Mouse (Mus musculus) MEL (cell line): ENCODE results near the gene Atp5e. TPM values are rescaled to one million over a fixed set of nuclear protein-coding genes. Genes with fewer than 3 reads are reported as not detected.

Source experiments
- DNase-seq: peaks from one replicate; pipeline ENCODE4 v3.0.0; 2011; ENCODE audit warnings: low read depth, low spot score
- H3K27ac ChIP-seq: 2 replicates; pipeline ENCODE4 v1.5.1; 2012; ENCODE audit warnings: low read depth, mild to moderate bottlenecking, control low read depth, low read length, moderate library complexity; ENCODE audit not compliant: control insufficient read depth
- H3K27me3 ChIP-seq, 2 experiments: fragments of 150-350 bp in 1 of 2; sonication (generic) in 1 of 2; 2 replicates each; pipeline ENCODE4 v1.6.1; 2012; ENCODE audit warnings: low read length in 2 of 2, mild to moderate bottlenecking in 2 of 2, improper control_type of control experiment in 1 of 2, moderate library complexity in 1 of 2; ENCODE audit not compliant: insufficient read depth in 2 of 2, control insufficient read depth in 1 of 2
- H3K36me3 ChIP-seq, 2 experiments: 2 replicates each; pipeline ENCODE4 v1.6.1; 2012 to 2014; ENCODE audit warnings: low read length in 2 of 2, improper control_type of control experiment in 1 of 2, inconsistent platforms in 1 of 2, mild to moderate bottlenecking in 1 of 2; ENCODE audit not compliant: insufficient read depth in 2 of 2, control insufficient read depth in 1 of 2
- H3K4me1 ChIP-seq, 2 experiments: fragments of 150-350 bp in 1 of 2; sonication (generic) in 1 of 2; 2 replicates each; pipeline ENCODE4 v1.6.1; 2012; ENCODE audit warnings: low read length in 2 of 2, improper control_type of control experiment in 1 of 2, mild to moderate bottlenecking in 1 of 2; ENCODE audit not compliant: insufficient read depth in 2 of 2, control insufficient read depth in 1 of 2
- H3K4me3 ChIP-seq, 2 experiments: fragments of 150-350 bp in 1 of 2; sonication (generic) in 1 of 2; 2 replicates each; pipeline ENCODE4 v1.5.1; 2012; ENCODE audit warnings: low read depth in 2 of 2, low read length in 2 of 2, mild to moderate bottlenecking in 2 of 2, moderate library complexity in 2 of 2, control low read depth in 1 of 2, improper control_type of control experiment in 1 of 2; ENCODE audit not compliant: control insufficient read depth in 1 of 2, insufficient read depth in 1 of 2
- H3K79me2 ChIP-seq: 2 replicates; pipeline ENCODE4 v1.6.1; 2012; ENCODE audit warnings: mild to moderate bottlenecking, low read length, moderate library complexity; ENCODE audit not compliant: control insufficient read depth, poor library complexity, insufficient read depth
- H3K9ac ChIP-seq: 2 replicates; pipeline ENCODE4 v1.6.1; 2012; ENCODE audit warnings: low read depth, mild to moderate bottlenecking, control low read depth, low read length, moderate library complexity; ENCODE audit not compliant: control insufficient read depth, poor library complexity, severe bottlenecking
- H3K9me3 ChIP-seq: fragments of 150-350 bp; sonication (generic); replicated peaks from 2 replicates; pipeline ENCODE4 v1.6.1; 2012; ENCODE audit warnings: mild to moderate bottlenecking, low read length, improper control_type of control experiment, moderate library complexity; ENCODE audit not compliant: insufficient read depth
- CHD1 ChIP-seq: IDR thresholded peaks from 2 replicates; pipeline ENCODE4 v1.6.1; 2012; ENCODE audit warnings: low read depth, mild to moderate bottlenecking, inconsistent platforms, low read length, improper control_type of control experiment
- CHD2 ChIP-seq: IDR thresholded peaks from 2 replicates; pipeline ENCODE4 v1.6.1; 2011; ENCODE audit warnings: low read length, improper control_type of control experiment
- CTCF ChIP-seq, 3 experiments: IDR thresholded peaks in 2 of 3; conservative IDR thresholded peaks in 1 of 3; 2 replicates each; pipeline ENCODE4 v1.5.1; 2011 to 2012; ENCODE audit warnings: low read length in 3 of 3, low read depth in 2 of 3, mild to moderate bottlenecking in 2 of 3, improper control_type of control experiment in 1 of 3, inconsistent platforms in 1 of 3, mixed read lengths in 1 of 3, moderate library complexity in 1 of 3; ENCODE audit not compliant: control insufficient read depth in 1 of 3, insufficient read depth in 1 of 3, poor library complexity in 1 of 3, severe bottlenecking in 1 of 3
- E2F4 ChIP-seq: IDR thresholded peaks from 2 replicates; pipeline ENCODE4 v1.6.1; 2011; ENCODE audit warnings: low read depth, low read length, improper control_type of control experiment, borderline replicate concordance
- ELF1 ChIP-seq: IDR thresholded peaks from 2 replicates; pipeline ENCODE4 v1.6.1; 2014; ENCODE audit warnings: low read depth, mild to moderate bottlenecking, inconsistent platforms, low read length, improper control_type of control experiment, moderate library complexity
- EP300 ChIP-seq, 2 experiments: IDR thresholded peaks; 2 replicates each; pipeline ENCODE4 v1.6.1; 2011; ENCODE audit warnings: improper control_type of control experiment in 2 of 2, low read length in 2 of 2, low read depth in 1 of 2, mild to moderate bottlenecking in 1 of 2
- GATA1 ChIP-seq: IDR thresholded peaks from 2 replicates; pipeline ENCODE4 v1.6.1; 2011; ENCODE audit warnings: low read depth, low read length, improper control_type of control experiment
- HCFC1 ChIP-seq: IDR thresholded peaks from 2 replicates; pipeline ENCODE4 v1.6.1; 2012; ENCODE audit warnings: low read depth, mild to moderate bottlenecking, inconsistent platforms, low read length, improper control_type of control experiment, moderate library complexity
- JUND ChIP-seq: IDR thresholded peaks from 2 replicates; pipeline ENCODE4 v1.6.1; 2011; ENCODE audit warnings: low read depth, mild to moderate bottlenecking, improper control_type of control experiment, low read length
- KAT2A ChIP-seq: conservative IDR thresholded peaks from 2 replicates; pipeline ENCODE4 v1.6.1; 2012; ENCODE audit warnings: low read depth, low read length, improper control_type of control experiment, inconsistent platforms
- MAFK ChIP-seq: IDR thresholded peaks from 2 replicates; pipeline ENCODE4 v1.6.1; 2011; ENCODE audit warnings: low read depth, mild to moderate bottlenecking, low read length, improper control_type of control experiment, borderline replicate concordance
- MAX ChIP-seq: IDR thresholded peaks from 2 replicates; pipeline ENCODE4 v1.6.1; 2011; ENCODE audit warnings: low read length, improper control_type of control experiment
- MAZ ChIP-seq: IDR thresholded peaks from 2 replicates; pipeline ENCODE4 v1.6.1; 2012; ENCODE audit warnings: low read depth, mild to moderate bottlenecking, inconsistent platforms, low read length, improper control_type of control experiment
- MXI1 ChIP-seq: IDR thresholded peaks from 2 replicates; pipeline ENCODE4 v1.6.1; 2011; ENCODE audit warnings: mild to moderate bottlenecking, low read depth, low read length, improper control_type of control experiment
- MYB ChIP-seq: IDR thresholded peaks from 2 replicates; pipeline ENCODE4 v1.6.1; 2011; ENCODE audit warnings: mild to moderate bottlenecking, low read depth, low read length, improper control_type of control experiment
- MYC ChIP-seq: IDR thresholded peaks from 2 replicates; pipeline ENCODE4 v1.6.1; 2011; ENCODE audit warnings: low read depth, mild to moderate bottlenecking, low read length, improper control_type of control experiment, moderate library complexity
- NELFE ChIP-seq: IDR thresholded peaks from 2 replicates; pipeline ENCODE4 v1.6.1; 2011; ENCODE audit warnings: low read depth, low read length, improper control_type of control experiment
- POLR2A ChIP-seq, 2 experiments: IDR thresholded peaks; 2 replicates each; pipeline ENCODE4 v1.6.1; 2011 to 2012; ENCODE audit warnings: low read length in 2 of 2, mild to moderate bottlenecking in 2 of 2, control low read depth in 1 of 2, improper control_type of control experiment in 1 of 2, low read depth in 1 of 2, moderate library complexity in 1 of 2; ENCODE audit not compliant: control insufficient read depth in 1 of 2, insufficient read depth in 1 of 2, poor library complexity in 1 of 2
- POLR2AphosphoS2 ChIP-seq: IDR thresholded peaks from 2 replicates; pipeline ENCODE4 v1.6.1; 2011; ENCODE audit warnings: low read length, improper control_type of control experiment
- POLR2AphosphoS5 ChIP-seq: IDR thresholded peaks from 2 replicates; pipeline ENCODE4 v1.6.1; 2012; ENCODE audit warnings: low read depth, borderline replicate concordance, mild to moderate bottlenecking, inconsistent platforms, low read length, moderate library complexity, mixed read lengths
- RAD21 ChIP-seq: IDR thresholded peaks from 2 replicates; pipeline ENCODE4 v1.6.1; 2011; ENCODE audit warnings: mild to moderate bottlenecking, low read depth, low read length, improper control_type of control experiment
- RCOR1 ChIP-seq: IDR thresholded peaks from 2 replicates; pipeline ENCODE4 v1.6.1; 2012; ENCODE audit warnings: low read depth, mild to moderate bottlenecking, inconsistent platforms, low read length, improper control_type of control experiment
- SIN3A ChIP-seq: IDR thresholded peaks from 2 replicates; pipeline ENCODE4 v1.6.1; 2012; ENCODE audit warnings: low read length, improper control_type of control experiment, inconsistent platforms
- TBP ChIP-seq: IDR thresholded peaks from 2 replicates; pipeline ENCODE4 v1.8.0; 2011; ENCODE audit warnings: low read depth, low read length, improper control_type of control experiment
- TCF12 ChIP-seq: IDR thresholded peaks from 2 replicates; pipeline ENCODE4 v1.6.1; 2014; ENCODE audit warnings: low read depth, mild to moderate bottlenecking, inconsistent platforms, low read length, improper control_type of control experiment, moderate library complexity
- UBTF ChIP-seq: IDR thresholded peaks from 2 replicates; pipeline ENCODE4 v1.6.1; 2012; ENCODE audit warnings: low read depth, mild to moderate bottlenecking, inconsistent platforms, low read length, improper control_type of control experiment, moderate library complexity, borderline replicate concordance; ENCODE audit not compliant: insufficient read depth
- ZNF384 ChIP-seq: IDR thresholded peaks from 2 replicates; pipeline ENCODE4 v1.6.1; 2012; ENCODE audit warnings: low read depth, mild to moderate bottlenecking, inconsistent platforms, low read length, improper control_type of control experiment
- polyA plus RNA-seq, 2 experiments: library from polyadenylated mRNA; stranded (reverse) in 1 of 2; unstranded in 1 of 2; fragments of >175 nt in 1 of 2; fragments of >200 nt in 1 of 2; gene quantifications; 2 replicates each; pipeline versions ENCODE4 v1.2.1 to v1.2.4; 2012; ENCODE audit warnings: low replicate concordance in 2 of 2, low read depth in 1 of 2; ENCODE audit not compliant: insufficient read length in 2 of 2, insufficient read depth in 1 of 2, missing spikeins in 1 of 2
- total RNA-seq: library from RNA; depleted of rRNA; stranded (reverse); fragments of 300-350 nt; gene quantifications from 2 replicates; pipeline ENCODE4 v1.2.3, GENCODE M21; 2012

The Atp5e gene
- total and polyA plus RNA-seq, 3 experiments = 225 to 561 TPM; not detected in 1

DNA sequence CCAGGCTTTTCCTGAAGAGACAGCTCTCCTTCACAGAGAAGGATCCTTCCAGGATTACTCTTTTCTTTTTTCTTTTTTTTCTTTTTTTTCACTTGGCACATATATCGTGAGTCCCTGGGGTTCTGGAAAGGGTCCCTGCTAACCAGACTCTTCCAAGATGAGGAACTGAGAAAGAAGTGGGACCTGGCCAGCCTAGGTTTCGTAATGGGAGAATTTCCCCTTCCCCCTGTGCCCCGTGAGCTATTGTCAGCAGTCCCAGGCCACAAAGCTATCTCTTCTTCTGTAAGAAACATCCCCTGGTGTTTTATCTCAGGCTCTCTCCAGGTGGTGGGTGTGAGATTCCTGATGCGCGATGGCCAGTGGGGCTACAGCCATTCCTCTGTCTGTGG is 24.5 kb downstream of the Atp5e start:
- TF ChIP-seq NELFE = no peak
- TF ChIP-seq RAD21 = no peak
- TF ChIP-seq MAX = no peak
- TF ChIP-seq MYC = no peak
- TF ChIP-seq SIN3A = no peak
- no peak for TF ChIP-seq POLR2AphosphoS5
- TF ChIP-seq TCF12 = 0 out of 2 replicates have a peak, but pooled peaks have one; percentile 5
- no peak for TF ChIP-seq POLR2A (IDR thresholded peaks at IDR 0.05; ENCODE audit: control insufficient read depth in 1 of 2, insufficient read depth in 1 of 2, low read depth in 1 of 2, low read length in 2 of 2, poor library complexity in 1 of 2)
- TF ChIP-seq ELF1 = no peak
- no peak for TF ChIP-seq CTCF (IDR thresholded peaks at IDR 0.05 in 2 of 3, conservative IDR thresholded peaks at IDR 0.05 in 1 of 3; ENCODE audit: control insufficient read depth in 1 of 3, insufficient read depth in 1 of 3, low read depth in 2 of 3, low read length in 3 of 3, poor library complexity in 1 of 3, severe bottlenecking in 1 of 3)
- TF ChIP-seq RCOR1 = no peak
- TF ChIP-seq CHD2 = no peak
- TF ChIP-seq EP300 (IDR thresholded peaks at IDR 0.05; ENCODE audit: low read depth in 1 of 2, low read length in 2 of 2) = peak in 1 of 2 experiments; percentile 40; a peak in 1 of 4 replicates
- no peak for TF ChIP-seq KAT2A
- TF ChIP-seq MAFK = no peak
- Histone ChIP-seq H3K27me3 (no peaks in the 10 kb centered on the region), H3K36me3 (peaks cover 0 to 16% of the 10 kb centered on the region in 2 experiments; a peak in 2 of 4 replicates), H3K9ac (peak overlapping the region; percentile 23), H3K9me3 (no peaks in the 10 kb centered on the region), H3K4me1 (peaks cover 5 to 34% of the 10 kb centered on the region in 2 experiments; a peak in 3 of 4 replicates), H3K79me2 (peaks cover 4% of the 10 kb centered on the region; the same call in 1 of the 2 replicates), H3K27ac (no peak overlapping the region), H3K4me3 (peak overlapping the region; percentile 83 to 96)
- DNase-seq = no peak

DNA sequence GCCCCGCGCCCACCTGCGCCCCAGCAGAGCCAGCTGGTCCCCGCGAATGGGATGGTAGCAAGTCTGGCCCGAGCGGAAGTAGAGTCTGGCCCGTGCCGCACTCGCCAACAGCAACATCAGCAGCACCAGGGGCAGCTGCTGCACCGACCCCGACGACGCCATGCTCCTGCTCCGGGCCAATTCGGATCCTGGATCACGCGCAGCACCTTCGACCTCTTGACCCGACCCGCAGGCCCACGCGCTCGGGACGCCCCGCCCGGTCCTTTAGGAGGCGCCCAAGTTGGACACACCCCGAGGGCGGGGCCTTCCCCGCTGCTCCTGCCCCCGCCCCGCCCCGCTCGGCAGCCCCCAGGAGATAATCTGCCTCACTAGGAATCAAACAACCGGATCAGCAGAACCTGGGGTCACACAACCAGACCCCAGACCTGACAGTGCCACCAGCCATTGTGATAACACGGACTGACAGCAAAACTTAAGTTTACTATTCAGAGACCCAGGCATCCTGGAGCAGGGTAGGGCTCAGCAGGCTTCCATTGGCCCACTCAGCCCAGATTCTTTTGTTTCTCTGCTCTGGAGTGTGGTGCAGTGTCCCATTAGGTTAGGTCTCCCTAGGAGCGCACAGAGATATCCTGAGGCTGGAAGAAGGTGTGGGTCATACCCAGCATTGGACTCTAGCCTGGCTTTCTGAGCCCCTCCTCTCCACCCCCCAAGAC is 25.0 kb downstream of the Atp5e start, which contains the start of gene Ctsz:
Ctsz (minus strand) TSS at position 303 of the 713 bp plus-strand sequence.
- H3K9ac ChIP-seq = peak within 1 kb of the TSS; percentile 63
- peak; percentile 79 for DNase-seq
- TF ChIP-seq E2F4 = no peak
- TF ChIP-seq POLR2AphosphoS2 = peak; percentile 51; the same call in 1 of the 2 replicates
- TF ChIP-seq MXI1 = peak; percentile 50; the same call in 1 of the 2 replicates
- no peak for TF ChIP-seq MAFK
- TF ChIP-seq POLR2A (IDR thresholded peaks at IDR 0.05; ENCODE audit: control insufficient read depth in 1 of 2, insufficient read depth in 1 of 2, low read depth in 1 of 2, low read length in 2 of 2, poor library complexity in 1 of 2) = peak; percentile 64 to 68
- no peak for TF ChIP-seq JUND
- TF ChIP-seq TBP = no peak
- TF ChIP-seq CHD1 = no peak
- no peak for TF ChIP-seq RAD21
- TF ChIP-seq ZNF384 = no peak
- TF ChIP-seq MAZ = peak; percentile 84; the same call in 1 of the 2 replicates
- TF ChIP-seq HCFC1 = 0 out of 2 replicates have a peak, but pooled peaks have one; percentile 10
- TF ChIP-seq MYB = no peak
- 0 out of 2 replicates have a peak, but pooled peaks have one; percentile 15 for TF ChIP-seq GATA1
- peak; percentile 45; the same call in 1 of the 2 replicates for TF ChIP-seq MAX
- TF ChIP-seq UBTF = no peak
- peak; percentile 64 for TF ChIP-seq NELFE
- TF ChIP-seq, all 39 proteins: peak for 8
- Histone ChIP-seq H3K4me1 (peaks cover 5 to 35% of the 10 kb centered on the region in 2 experiments; a peak in 3 of 4 replicates), H3K36me3 (peaks cover 0 to 16% of the 10 kb centered on the region in 2 experiments; a peak in 2 of 4 replicates), H3K9me3 (no peaks in the 10 kb centered on the region), H3K79me2 (peaks cover 4% of the 10 kb centered on the region; the same call in 1 of the 2 replicates), H3K4me3 (peak within 1 kb of the TSS; percentile 83 to 96), H3K27me3 (no peaks in the 10 kb centered on the region), H3K27ac (no peak within 1 kb of the TSS)
